Mouse (Mus musculus): Measurements from ENCODE around the gene Foxn1.

The Foxn1 gene

DNA sequence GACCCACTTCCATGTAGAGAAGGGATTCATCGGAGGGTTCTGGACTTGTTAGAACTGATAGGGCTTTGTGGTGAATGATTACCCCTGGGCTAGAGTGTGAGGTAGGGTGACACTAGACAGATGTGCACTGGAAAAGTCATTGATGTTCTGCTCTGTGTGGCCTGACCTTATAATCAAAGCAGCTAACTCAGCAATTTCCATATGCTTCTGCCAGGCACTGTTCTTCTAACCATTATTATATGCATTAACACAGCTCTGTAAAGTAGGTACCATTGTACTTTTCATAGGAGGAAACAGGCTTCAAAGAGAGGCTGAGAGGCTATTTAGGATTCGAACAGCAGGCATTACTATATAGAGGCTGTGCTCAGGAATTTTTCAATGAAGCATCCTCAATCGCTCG is 59.1 kb downstream of the Foxn1 start:
- no peak for DNase-seq (ENCODE audit: low read depth)

DNA sequence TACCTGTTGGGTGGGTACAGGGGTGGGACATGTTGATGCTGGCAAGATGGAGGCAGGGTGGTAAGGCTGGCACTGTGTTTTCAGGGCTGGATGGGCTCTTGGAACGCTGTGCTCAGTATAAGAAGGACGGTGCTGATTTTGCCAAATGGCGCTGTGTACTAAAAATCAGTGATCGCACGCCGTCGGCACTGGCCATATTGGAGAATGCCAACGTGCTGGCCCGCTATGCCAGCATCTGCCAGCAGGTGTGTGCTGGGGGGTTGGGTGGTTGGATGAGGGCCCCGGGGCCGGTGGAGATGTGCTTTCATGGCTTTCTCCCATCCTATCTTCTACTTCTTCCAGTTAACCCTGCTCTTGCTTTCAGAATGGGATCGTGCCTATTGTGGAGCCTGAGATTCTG is 61.4 kb downstream of the Foxn1 start:
- DNase-seq (ENCODE audit: low read depth), result no peak

- DNase-seq (ENCODE audit: low read depth), result no peak
Measured at GRCm38 (mm10) chr11:78324000-78324785, 62.2 kb downstream of the Foxn1 start.

- peak; percentile 87 for DNase-seq (ENCODE audit: low read depth)
Measured at GRCm38 (mm10) chr11:78322860-78323259, 63.5 kb downstream of the Foxn1 start, which contains the start of gene Aldoc. Gene Aldoc, plus strand, starts transcription at chr11:78322968.

- DNase-seq (ENCODE audit: low read depth), result no peak
Measured at GRCm38 (mm10) chr11:78322076-78322831, 64.1 kb downstream of the Foxn1 start.

GRCm38 (mm10) chr11:78318411-78318810 is 67.9 kb downstream of the Foxn1 start:
- no peak for DNase-seq (ENCODE audit: low read depth)

DNA sequence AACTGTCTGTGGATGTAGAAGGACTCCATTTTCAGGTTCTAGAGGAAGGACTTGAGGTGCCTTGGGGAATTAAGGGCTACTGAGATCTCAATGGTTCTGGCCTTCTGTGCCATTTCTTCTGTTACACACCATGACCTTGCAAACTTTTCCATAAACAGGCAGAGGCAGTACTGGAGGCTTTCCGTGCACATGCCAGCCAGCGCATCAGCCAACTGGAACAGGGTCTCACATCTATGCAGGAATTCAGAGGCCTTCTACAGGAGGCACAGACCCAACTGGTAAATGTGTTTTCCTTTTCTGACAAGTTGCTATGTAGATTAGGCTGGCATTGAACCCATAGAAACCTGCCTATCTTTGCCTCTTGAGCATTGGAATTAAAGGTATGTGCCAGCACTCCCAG is 72.7 kb downstream of the Foxn1 start:
- no peak for DNase-seq (ENCODE audit: low read depth)

GRCm38 (mm10) chr11:78310861-78311511 is 75.4 kb downstream of the Foxn1 start:
- DNase-seq (ENCODE audit: low read depth), result no peak
